Mouse (Mus musculus) G1E-ER4 (cell line): ENCODE measurements around the gene Pygb. TPM values are rescaled to one million over a fixed set of nuclear protein-coding genes. Genes with fewer than 3 reads are reported as not detected.

Experiments used
- GATA1 ChIP-seq: IDR thresholded peaks from one replicate; pipeline ENCODE4 v1.8.0; 2012; ENCODE audit warnings: low read length, inconsistent platforms
- polyA plus RNA-seq: library from polyadenylated mRNA; stranded (reverse); fragments of >175 nt; gene quantifications from 2 replicates; pipeline ENCODE4 v1.2.3, GENCODE M21; 2012

The Pygb gene
- polyA plus RNA-seq, 1 experiment, result 4.3 TPM

- no peak for TF ChIP-seq GATA1
These were observed 41.6 kb downstream of the Pygb start for GRCm38 (mm10) chr2:150828164-150828563.

- TF ChIP-seq GATA1, result no peak
These were observed 42.1 kb downstream of the Pygb start for GRCm38 (mm10) chr2:150828654-150829053.

DNA sequence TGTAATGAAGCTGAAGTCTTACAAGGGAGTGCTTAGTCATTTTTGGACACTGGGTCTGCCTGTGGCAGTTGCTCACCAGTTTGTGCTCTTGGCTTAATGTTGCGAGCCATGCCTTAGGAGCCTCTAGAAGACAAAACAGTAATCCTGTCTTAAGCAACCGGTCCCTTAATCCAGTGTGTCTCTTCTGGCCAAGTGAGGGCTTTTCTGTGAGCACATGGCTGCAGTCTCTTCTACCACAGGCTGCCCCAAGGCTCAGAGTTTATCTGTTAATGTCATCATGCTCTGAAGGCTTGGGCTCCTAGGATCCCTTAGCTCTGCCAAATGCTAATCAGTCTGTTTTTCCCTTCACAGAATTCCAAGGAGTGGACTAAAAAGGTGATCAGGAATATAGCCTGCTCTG lies 43.5 kb downstream of the Pygb start:
- TF ChIP-seq GATA1, result no peak

GRCm38 (mm10) chr2:150830911-150831441 lies 44.4 kb downstream of the Pygb start:
- no peak for TF ChIP-seq GATA1

- no peak for TF ChIP-seq GATA1
These were observed 45.5 kb downstream of the Pygb start for GRCm38 (mm10) chr2:150832029-150832428.

- TF ChIP-seq GATA1, result no peak
These were observed 48.1 kb downstream of the Pygb start for GRCm38 (mm10) chr2:150834616-150835015.

GRCm38 (mm10) chr2:150835975-150836374 lies 49.4 kb downstream of the Pygb start:
- TF ChIP-seq GATA1, result no peak

- no peak for TF ChIP-seq GATA1
These were observed 50.4 kb downstream of the Pygb start for GRCm38 (mm10) chr2:150836906-150837305.

DNA sequence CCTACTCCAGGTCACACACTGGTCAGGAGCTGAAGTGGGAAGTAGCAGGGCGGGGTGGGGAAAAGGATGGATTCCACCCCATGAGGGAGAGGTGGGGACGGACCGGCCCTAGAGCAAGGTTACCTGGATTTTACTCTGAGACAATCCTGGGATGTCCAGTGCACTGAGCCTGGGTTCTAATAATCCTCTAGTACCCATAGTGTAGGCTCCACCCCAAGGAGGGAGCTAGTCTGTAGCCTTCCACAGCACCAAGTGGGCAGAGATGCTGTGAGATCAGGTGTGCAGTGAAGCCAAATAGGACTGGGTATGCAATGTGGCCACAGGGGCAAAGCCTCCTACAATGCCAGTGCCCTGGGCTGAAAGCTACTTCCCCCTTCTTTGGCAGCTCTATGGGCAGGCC lies 51.2 kb downstream of the Pygb start:
- no peak for TF ChIP-seq GATA1

DNA sequence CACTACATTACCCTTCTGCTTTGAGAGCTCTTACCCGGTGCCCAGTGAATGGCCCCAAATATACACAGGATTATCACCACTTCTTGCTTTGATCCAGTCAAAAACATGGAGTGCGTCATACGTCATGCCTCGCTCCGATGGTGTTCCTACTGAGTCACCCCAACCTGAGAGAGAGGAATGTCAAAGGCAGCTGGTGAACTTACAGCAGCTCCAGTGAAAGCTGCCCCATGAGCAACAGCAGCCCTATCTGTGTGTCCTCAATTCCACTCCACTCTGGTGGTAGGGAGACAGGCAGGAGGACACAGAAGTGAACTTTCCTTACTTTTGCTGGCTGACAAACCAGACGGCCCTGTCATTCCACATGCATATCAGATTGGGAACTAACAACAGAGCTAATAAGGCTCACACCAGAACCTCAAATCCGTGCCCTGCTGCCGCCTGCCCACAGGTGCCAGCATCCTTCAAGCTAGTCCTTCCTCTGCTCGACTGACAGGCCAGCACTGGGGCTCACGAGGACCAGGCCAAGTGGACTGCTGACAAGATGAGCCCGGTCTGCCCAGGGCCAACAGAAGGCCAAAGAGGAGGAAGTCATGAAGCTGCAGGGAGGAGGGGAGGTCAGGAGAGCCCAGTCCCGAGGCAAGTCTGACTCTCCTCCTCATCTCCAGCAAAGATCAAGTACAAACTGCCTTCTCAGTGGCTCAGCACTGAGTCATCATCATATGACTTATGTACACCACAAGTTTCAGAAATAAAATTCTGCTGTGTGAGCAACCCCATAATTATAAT lies 53.3 kb downstream of the Pygb start:
- TF ChIP-seq GATA1, result no peak

- no peak for TF ChIP-seq GATA1
These were observed 54.6 kb downstream of the Pygb start for GRCm38 (mm10) chr2:150841109-150841508.

- no peak for TF ChIP-seq GATA1
These were observed 55.5 kb downstream of the Pygb start for GRCm38 (mm10) chr2:150842049-150842461.

GRCm38 (mm10) chr2:150844798-150845197 lies 58.3 kb downstream of the Pygb start:
- TF ChIP-seq GATA1, result no peak

GRCm38 (mm10) chr2:150847436-150847995 lies 61.0 kb downstream of the Pygb start:
- no peak for TF ChIP-seq GATA1

DNA sequence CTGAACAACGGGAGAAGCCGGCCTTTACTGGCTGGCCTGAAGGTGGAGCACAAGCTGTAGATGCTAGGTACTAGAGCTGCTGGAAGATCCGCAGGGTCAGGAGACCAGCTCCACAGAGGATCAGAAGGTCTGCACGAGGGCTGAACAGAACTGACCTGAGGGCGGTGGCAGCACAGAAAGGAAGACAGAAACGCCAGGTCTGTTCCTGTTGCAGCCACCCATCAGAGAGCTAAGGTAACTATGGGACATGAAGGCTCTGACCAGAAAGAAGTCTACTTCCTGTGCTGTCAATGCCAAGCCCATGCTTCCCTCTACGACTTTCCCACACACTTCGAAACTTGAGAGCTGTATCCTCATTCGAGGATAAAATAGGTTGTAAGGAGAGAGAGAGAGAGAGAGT lies 64.7 kb downstream of the Pygb start:
- TF ChIP-seq GATA1, result no peak

DNA sequence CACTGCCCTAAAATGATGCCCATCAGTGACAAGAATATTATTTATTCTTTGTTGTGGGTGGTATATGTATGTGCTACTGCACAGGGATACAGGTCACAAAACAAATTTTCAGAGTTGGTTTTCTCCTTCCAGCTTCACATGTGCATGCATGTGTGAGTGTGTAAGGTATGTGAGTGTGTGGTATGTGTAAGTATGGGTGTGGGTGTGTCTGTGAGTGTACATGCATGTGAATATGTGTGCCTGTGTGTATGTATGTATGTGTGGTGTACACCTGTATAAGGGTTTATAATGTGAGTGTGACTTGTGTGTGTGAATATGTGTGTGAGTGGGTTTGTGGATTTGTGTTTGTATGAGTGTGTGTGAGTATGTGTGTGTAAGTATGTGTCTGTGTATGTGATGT lies 68.7 kb downstream of the Pygb start:
- TF ChIP-seq GATA1, result no peak
